Mouse (Mus musculus) embryo, embryonic 9.5 days (tissue): ENCODE results near the gene Nipa2.
"Not testable (repeated sequence)": the region's sequence is repeated elsewhere in the genome, so short reads cannot be mapped to it uniquely, and the experiment has no call there.

ENCODE experiments used
- DNase-seq: peaks from one replicate; pipeline ENCODE4 v3.0.0-alpha.2; 2017; ENCODE audit errors: extremely low spot score

Gene Nipa2

DNA sequence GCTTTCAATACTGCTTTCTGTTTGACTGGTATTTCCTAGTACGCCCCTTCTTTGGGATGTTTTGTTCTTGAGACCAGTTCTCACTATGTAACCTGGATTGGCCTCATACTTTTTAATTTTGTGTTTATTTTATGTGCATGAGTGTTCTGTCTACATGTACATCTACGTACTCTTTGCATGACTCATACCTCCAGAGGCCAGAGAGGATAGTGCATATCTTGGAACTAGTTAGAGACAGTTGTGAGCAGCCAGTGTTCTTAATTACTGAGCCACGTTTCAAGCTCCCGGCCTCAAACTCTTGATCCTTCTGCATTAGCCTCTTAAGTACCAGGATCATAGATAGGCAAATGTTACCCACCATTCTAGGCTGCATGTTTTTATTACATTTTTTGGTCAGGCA is 23.9 kb downstream of the Nipa2 start:
- no peak for DNase-seq

DNA sequence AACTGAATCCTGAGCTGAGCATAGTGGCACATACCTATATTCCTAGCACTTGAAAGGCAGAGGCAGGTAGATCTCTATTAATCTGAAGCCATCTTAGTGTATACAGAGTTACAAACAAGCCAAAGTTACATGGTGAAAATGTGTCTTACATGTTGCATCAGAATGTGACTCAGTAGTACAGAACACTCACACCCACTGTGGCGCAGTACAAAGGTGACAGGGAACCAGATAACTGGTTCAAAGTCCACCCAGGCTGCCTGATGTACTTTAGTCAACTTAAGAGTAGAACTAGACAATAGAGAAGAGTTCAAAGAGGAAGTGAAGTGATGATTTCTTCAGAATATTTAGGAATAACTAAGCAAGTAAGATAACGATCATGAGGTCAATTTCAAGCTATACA is 27.3 kb downstream of the Nipa2 start:
- DNase-seq, result no peak

DNA sequence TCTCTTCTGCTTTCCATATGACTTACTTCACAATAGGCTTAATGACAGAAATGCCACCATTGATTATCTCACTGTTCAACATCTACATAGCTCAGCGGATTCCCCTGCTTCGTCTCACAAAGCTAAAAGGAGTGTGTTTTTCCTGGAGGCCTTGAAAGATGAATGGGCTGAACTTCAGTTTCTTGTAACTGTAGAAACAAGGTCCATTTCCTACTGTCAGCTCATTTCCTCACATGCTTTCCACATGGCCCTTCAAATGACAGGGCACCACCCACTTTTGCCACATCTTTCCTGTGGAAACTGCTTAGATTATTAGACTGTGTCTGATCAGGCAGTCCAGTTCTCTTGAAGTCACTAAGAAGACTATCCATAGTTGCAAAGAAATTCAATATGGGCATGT is 33.6 kb downstream of the Nipa2 start:
- DNase-seq, result no peak

DNA sequence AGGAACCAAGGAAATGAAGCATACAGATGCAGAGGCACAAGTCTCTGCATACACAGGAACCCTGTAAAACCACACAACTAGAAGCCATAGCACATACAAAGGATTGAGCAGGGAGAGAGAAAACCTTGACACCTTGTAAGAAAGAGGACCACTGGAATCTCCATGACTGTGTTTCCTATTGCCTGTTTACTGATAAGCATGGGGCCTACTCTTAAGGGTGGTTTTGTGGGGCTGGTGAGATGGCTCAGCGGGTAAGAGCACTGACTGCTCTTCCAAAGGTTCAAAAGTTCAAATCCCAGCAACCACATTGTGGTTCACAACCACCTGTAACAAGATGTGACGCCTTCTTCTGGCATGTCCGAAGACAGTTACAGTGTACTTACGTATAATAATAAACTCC is 35.0 kb downstream of the Nipa2 start:
- DNase-seq, result no peak

DNA sequence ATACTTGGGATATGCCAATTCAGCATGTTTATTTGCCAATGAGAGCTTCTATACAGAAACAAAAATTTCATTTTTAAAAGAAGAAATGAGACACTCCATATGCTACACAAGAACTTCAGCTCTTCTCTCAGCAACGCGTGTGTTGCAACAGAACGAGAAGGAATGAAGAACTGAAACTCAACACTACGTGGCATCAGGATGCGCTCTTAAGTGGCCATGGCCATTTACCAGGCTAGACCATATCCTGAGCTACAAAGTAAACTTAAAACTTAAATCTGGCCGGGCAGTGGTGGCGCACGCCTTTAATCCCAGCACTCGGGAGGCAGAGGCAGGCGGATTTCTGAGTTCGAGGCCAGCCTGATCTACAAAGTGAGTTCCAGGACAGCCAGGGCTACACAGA is 43.9 kb downstream of the Nipa2 start:
- DNase-seq, result not testable (repeated sequence)

DNA sequence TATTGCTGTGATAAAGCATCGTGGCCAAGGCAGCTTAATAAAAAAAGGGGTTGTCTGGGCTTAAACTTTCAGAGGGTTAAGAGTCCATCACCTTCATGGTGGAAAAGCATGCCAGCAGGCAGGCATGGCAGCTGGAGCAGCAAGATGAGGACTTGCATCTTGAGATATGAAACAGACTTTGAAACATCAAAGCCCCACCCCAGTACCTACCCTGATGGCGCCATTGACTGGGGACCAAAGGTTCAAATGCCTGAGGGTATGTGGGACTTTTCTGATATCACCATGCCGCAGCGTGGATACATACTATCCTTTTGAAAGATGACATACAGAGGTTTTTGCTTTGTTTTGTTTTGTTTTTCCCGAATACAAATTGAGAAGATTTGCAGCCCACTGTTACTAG is 50.2 kb downstream of the Nipa2 start:
- no peak for DNase-seq

DNA sequence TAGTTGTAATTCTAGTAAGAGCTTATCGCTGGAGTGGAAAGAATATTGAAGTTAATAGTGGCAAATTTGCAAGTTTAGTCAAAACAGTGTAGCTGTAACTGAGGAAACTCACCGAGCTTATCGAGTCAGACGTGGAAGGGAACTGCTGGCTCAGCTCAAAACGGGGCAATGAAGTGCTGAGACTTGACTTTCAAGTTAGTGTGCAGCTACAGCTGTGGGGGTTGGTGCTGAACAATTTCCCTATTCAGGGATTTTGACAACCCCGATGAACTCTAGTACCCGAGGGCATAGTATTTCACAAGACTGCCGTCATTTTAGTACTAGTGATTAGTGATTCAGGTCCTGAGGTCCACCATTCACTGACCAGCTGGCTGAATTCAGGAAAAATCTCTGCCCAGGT is 50.9 kb downstream of the Nipa2 start:
- no peak for DNase-seq

DNA sequence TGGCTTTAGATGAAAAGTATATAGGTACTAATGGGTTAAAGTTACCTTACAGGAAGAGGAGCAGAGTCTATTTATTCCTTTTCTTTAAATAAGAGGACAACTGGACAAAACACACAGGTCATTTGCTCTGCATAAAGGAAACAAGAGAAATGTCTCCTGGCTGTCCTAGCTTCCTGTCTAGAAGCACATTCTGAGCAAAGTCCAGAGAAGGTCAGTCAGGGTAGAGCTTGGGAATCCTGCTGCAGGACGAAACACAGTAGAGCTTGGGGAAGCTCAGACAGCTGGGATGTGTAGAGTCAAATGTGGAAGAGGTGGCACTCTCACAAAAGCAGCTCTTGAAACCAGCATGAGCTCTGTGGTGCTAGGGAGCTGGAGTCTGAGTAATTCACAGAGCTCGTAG is 51.9 kb downstream of the Nipa2 start:
- DNase-seq, result no peak

DNA sequence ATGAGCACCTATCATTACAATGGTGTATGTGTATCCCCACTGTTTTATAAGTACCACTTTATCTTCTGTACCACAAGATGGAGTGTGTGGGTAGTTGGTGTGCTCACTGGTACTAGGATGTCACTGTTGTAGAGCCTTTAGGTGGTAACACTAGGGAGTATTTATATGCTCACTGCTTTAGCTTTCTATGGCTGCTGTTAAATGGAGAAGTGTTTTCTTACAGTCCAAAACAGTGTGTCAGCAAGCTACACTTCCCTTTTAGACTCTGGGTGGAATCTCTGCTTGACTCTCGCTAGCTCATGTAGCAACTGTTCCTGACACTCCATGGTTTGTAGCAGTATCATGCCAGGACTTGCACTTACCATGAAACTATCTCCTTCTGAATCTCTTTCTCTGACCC is 52.8 kb downstream of the Nipa2 start:
- DNase-seq, result no peak

DNA sequence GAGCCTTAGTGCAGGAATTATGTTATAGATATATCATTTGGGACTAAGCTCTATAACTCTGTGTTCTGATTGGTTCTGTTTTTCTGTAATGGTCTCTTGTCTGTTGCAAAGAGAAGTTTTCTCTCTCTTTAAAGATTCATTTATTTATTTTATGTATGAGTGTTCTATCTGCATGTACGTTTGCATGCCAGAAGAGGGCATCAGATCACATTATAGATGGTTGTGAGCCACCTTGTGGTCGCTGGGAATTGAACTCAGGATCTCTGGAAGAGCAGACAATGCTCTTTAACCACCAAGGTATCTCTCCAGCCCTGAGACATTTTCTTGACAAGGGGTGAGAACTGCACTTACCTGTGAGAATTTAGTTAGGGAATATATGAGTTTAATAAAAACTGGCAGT is 56.8 kb downstream of the Nipa2 start:
- DNase-seq, result no peak

DNA sequence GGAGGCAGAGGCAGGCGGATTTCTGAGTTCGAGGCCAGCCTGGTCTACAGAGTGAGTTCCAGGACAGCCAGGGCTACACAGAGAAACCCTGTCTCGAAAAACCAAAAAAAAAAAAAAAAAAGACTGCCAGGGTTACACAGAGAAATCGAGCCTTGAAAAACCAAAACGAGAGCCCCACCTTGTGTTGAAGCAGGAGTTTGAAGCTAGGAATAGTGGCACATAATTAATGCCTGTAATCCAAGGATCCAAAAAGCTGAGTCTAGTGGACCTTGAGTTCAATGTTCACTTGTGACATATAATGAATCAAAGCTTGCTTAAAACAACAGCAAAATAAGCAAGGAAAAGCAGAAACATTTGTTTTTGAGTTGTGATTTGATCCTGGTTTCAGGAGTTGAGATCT is 58.5 kb downstream of the Nipa2 start:
- no peak for DNase-seq

DNA sequence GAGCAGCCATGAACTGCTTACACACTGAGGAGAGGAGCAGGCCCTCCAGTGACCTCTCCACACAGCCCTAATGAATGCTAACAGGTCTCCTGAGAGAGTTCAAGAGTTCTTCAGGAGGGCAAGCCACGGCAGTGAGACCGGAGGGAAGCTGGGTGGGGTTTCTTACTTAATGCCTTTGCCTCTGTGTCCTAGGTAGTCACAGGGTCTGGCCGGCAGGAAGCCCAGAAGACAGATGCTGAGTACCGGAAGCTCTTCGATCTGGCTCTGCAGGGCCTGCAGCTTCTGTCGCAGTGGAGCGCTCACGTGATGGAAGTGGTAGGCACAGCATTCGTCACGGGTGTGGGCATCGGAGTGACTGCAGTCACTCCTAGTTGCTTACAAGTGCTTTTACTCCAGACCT is 70.5 kb downstream of the Nipa2 start:
- no peak for DNase-seq

DNA sequence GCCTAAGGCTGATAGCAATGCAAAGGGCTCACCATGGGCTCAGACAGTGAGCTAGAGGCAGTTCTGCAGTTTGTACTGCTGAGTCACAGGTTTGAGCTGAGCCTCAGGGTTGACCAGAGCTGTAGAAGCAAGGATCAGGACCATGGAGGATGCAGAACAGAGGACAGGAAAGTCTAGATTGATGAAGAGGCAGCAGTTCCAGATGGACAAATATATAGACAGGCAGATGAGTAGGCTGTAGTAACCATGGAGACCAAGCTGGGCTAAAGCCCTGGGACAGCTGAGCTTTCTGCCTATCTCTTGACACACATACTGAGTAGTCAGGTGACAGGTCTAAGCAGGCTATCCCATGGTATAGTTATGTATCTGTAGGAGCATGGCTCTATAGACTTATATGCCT is 71.5 kb downstream of the Nipa2 start:
- no peak for DNase-seq

DNA sequence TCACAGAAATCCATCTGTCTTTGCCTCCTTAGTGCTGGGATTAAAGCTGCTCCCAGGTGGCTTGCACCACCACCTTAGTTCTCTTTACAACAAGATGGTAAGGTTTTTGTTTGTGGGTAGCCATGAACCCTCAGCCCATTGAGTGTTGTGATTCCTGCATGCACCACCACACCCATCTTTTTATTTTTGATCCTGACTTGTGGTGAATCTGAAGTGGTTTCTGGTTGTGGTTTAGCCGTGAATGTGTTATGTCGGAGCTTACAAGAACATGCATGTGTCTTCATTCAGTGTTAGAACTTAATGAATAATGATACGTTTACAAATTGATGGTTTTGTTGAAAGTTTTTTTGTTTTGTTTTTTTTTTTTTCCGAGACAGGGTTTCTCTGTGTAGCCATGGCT is 72.3 kb downstream of the Nipa2 start:
- DNase-seq, result no peak

DNA sequence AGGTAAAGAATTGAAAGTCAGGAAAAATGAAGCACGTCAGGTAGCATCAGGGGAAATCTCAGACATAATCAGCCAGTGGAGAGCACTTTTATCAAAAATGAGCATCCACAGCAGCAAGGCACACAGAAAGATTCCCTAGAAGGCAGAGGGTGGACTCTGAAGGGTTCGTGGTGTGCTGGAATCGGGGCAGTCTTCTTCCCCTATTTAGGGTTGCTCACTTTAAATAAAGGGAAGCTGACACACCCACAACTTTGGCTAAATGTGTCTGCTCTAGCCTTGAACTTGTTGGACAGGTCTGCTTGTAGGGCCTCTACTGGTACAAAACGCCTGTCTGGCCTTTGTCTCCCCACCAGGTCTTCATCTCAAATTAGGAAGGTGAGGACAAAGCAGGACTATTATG is 73.7 kb downstream of the Nipa2 start:
- no peak for DNase-seq
